9 mouse cellular contexts compared by ENCODE assay signal in the genomic region with DNA sequence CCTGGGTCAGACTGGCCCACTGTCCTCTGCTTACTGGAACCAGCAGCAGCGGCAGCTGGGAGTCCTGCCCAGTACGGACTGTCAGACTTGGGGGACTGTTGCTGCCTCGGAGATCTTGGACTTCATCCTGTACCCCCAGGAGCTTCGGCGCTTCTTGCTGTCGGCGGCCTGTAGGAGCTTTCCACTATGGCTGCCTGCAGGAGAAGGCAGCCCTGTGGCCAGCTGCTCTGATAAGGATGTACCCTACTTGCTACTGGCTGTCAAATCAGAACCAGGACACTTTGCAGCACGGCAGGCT. TPM values are rescaled to one million over a fixed set of nuclear protein-coding genes. Genes with fewer than 3 reads are reported as not detected.
DNase-seq lines count a peak whose midpoint lies in the region; ATAC-seq and TF ChIP-seq lines count a peak whose summit lies in the region.
"Had no signal": no experiment of that assay in that cellular context is flagged by ENCODE, and none has a peak within 500 bp of the region (broad histone marks: within the 10 kb centered on the region; RNA-seq: fewer than 3 reads in every experiment).

No protein-coding gene starts in this region.

- ATAC-seq in lung, embryonic 14.5 days (ENCODE audit: insufficient read depth) = peak; percentile 1; the same call in 1 of the 2 replicates
- no peak for ATAC-seq in embryonic facial prominence, embryonic 12.5 days (ENCODE audit: insufficient number of reproducible peaks, insufficient read depth, low FRiP score, low TSS enrichment)
- ATAC-seq in intestine, embryonic 14.5 days (replicated peaks; ENCODE audit: low FRiP score, low TSS enrichment, low read depth) = no peak
- no peak for ATAC-seq in liver, embryonic 15.5 days (ENCODE audit: insufficient read depth)

- DNase-seq in lung, embryonic 14.5 days = no peak
- no peak for DNase-seq in lung, adult 2 months
- DNase-seq in intestine, embryonic 14.5 days (ENCODE audit: low spot score) = no peak
- DNase-seq in MN1 (ENCODE audit: low spot score) = no peak
- no peak for DNase-seq in right cerebral cortex, postnatal 25 days

- peak overlapping the region; percentile 72 for H3K27ac ChIP-seq in lung, embryonic 14.5 days (ENCODE audit: low read depth)
- no peak overlapping the region for H3K27ac ChIP-seq in embryonic facial prominence, embryonic 12.5 days
- H3K27ac ChIP-seq in intestine, embryonic 14.5 days (ENCODE audit: low read depth) = no peak overlapping the region
- no peak overlapping the region for H3K27ac ChIP-seq in liver, embryonic 15.5 days (replicated peaks)

- H3K4me2 ChIP-seq in lung, embryonic 14.5 days = peak overlapping the region; percentile 74
- H3K4me2 ChIP-seq in embryonic facial prominence, embryonic 12.5 days (replicated peaks) = peak overlapping the region; percentile 60
- H3K4me2 ChIP-seq in intestine, embryonic 14.5 days (ENCODE audit: low read length) = peak overlapping the region; percentile 73
- peak overlapping the region; percentile 83 for H3K4me2 ChIP-seq in liver, embryonic 15.5 days

- H3K4me1 ChIP-seq in lung, embryonic 14.5 days (ENCODE audit: insufficient read depth) = peaks cover 12% of the 10 kb centered on the region; the same call in 1 of the 2 replicates
- H3K4me1 ChIP-seq in lung, adult 2 months (ENCODE audit: control insufficient read depth, insufficient read depth, low read length) = peaks cover 7% of the 10 kb centered on the region
- peaks cover 14% of the 10 kb centered on the region for H3K4me1 ChIP-seq in embryonic facial prominence, embryonic 12.5 days
- H3K4me1 ChIP-seq in intestine, embryonic 14.5 days (replicated peaks; ENCODE audit: control insufficient read depth, insufficient read depth, low read length) = peaks cover 15% of the 10 kb centered on the region
- peaks cover 46% of the 10 kb centered on the region for H3K4me1 ChIP-seq in liver, embryonic 15.5 days (replicated peaks)

- TF ChIP-seq POLR2A in lung, adult 2 months (IDR thresholded peaks at IDR 0.05; ENCODE audit: borderline replicate concordance, extremely low read depth, low read depth, low read length) = no peak

- H3K4me3 ChIP-seq in lung, embryonic 14.5 days (ENCODE audit: low read depth, low read length) = peak overlapping the region; percentile 42
- no peak overlapping the region for H3K4me3 ChIP-seq in lung, adult 2 months (replicated peaks; ENCODE audit: extremely low read depth, low read depth, low read length)
- peak overlapping the region; percentile 36; the same call in 1 of the 2 replicates for H3K4me3 ChIP-seq in embryonic facial prominence, embryonic 12.5 days
- H3K4me3 ChIP-seq in intestine, embryonic 14.5 days (ENCODE audit: low read depth, low read length) = peak overlapping the region; percentile 45
- peak overlapping the region; percentile 55; the same call in 1 of the 2 replicates for H3K4me3 ChIP-seq in liver, embryonic 15.5 days (replicated peaks)

- H3K36me3 ChIP-seq in lung, embryonic 14.5 days (ENCODE audit: insufficient read depth) = peaks cover 43% of the 10 kb centered on the region
- H3K36me3 ChIP-seq in embryonic facial prominence, embryonic 12.5 days = peaks cover 48% of the 10 kb centered on the region
- peaks cover 47% of the 10 kb centered on the region for H3K36me3 ChIP-seq in intestine, embryonic 14.5 days (ENCODE audit: control insufficient read depth, insufficient read depth, low read length)
- H3K36me3 ChIP-seq in liver, embryonic 15.5 days (replicated peaks) = no peaks in the 10 kb centered on the region; the same call in 1 of the 2 replicates

- H3K27me3 ChIP-seq in lung, embryonic 14.5 days (ENCODE audit: insufficient read depth, low read length) = no peaks in the 10 kb centered on the region
- peaks cover 21% of the 10 kb centered on the region; the same call in 1 of the 2 replicates for H3K27me3 ChIP-seq in embryonic facial prominence, embryonic 12.5 days
- H3K27me3 ChIP-seq in intestine, embryonic 14.5 days (replicated peaks; ENCODE audit: control insufficient read depth, insufficient read depth, low read length) = no peaks in the 10 kb centered on the region
- no peaks in the 10 kb centered on the region for H3K27me3 ChIP-seq in liver, embryonic 15.5 days

- H3K9me3 ChIP-seq in lung, embryonic 14.5 days (ENCODE audit: low read depth, low read length) = no peaks in the 10 kb centered on the region
- H3K9me3 ChIP-seq in embryonic facial prominence, embryonic 12.5 days = no peaks in the 10 kb centered on the region
- H3K9me3 ChIP-seq in intestine, embryonic 14.5 days (ENCODE audit: control insufficient read depth, low read length) = no peaks in the 10 kb centered on the region
- no peaks in the 10 kb centered on the region for H3K9me3 ChIP-seq in liver, embryonic 15.5 days (replicated peaks)

- H3K9ac ChIP-seq in lung, embryonic 14.5 days = peak overlapping the region; percentile 48
- no peak overlapping the region for H3K9ac ChIP-seq in embryonic facial prominence, embryonic 12.5 days
- peak overlapping the region; percentile 51; the same call in 1 of the 2 replicates for H3K9ac ChIP-seq in intestine, embryonic 14.5 days (ENCODE audit: low read length)
- H3K9ac ChIP-seq in liver, embryonic 15.5 days = no peak overlapping the region

- 33% methylated on average over 8 of the region's 8 CpGs for WGBS in lung, embryonic 14.5 days
- 63% methylated on average over 8 of the region's 8 CpGs for WGBS in lung, adult 2 months
- 54% methylated on average over 8 of the region's 8 CpGs for WGBS in embryonic facial prominence, embryonic 12.5 days
- WGBS in intestine, embryonic 14.5 days = 48% methylated on average over 8 of the region's 8 CpGs
- 63% methylated on average over 8 of the region's 8 CpGs for WGBS in liver, embryonic 15.5 days (ENCODE audit: insufficient replicate concordance)

- no peak for TF ChIP-seq CTCF in lung, embryonic 14.5 days (IDR thresholded peaks at IDR 0.05; ENCODE audit: low read depth)
- no peak for TF ChIP-seq CTCF in lung, adult 2 months (IDR thresholded peaks at IDR 0.05; ENCODE audit: insufficient read depth, low read length)

RNA-seq across cellular contexts. Expression of a gene that starts 1.8 kb away (rescaled TPM):
- 3.5 and 4.0 TPM in 2 replicates for polyA plus RNA-seq in lung, embryonic 14.5 days (2014; fragmentation: Nextera tagmentation; extraction: Ambion mirVana)
- polyA plus RNA-seq in lung, adult 2 months (2012; rRNA removed) = 15.5 and 15.8 TPM in 2 replicates
- 3.4 and 3.6 TPM in 2 replicates for polyA plus RNA-seq in embryonic facial prominence, embryonic 12.5 days (2016; fragmentation: Nextera tagmentation; extraction: Ambion mirVana)
- 3.9 and 5.4 TPM in 2 replicates for polyA plus RNA-seq in intestine, embryonic 14.5 days (2014; fragmentation: Nextera tagmentation; extraction: Ambion mirVana)
- polyA plus RNA-seq in liver, embryonic 15.5 days (2015; fragmentation: Nextera tagmentation; extraction: Ambion mirVana) = 2.7 and 2.8 TPM in 2 replicates

RNA-seq across cellular contexts. Expression of a gene that starts 9.1 kb away (rescaled TPM):
- polyA plus RNA-seq in lung, embryonic 14.5 days (2014; fragmentation: Nextera tagmentation; extraction: Ambion mirVana) = 27.8 and 33.5 TPM in 2 replicates
- polyA plus RNA-seq in lung, adult 2 months (2012; rRNA removed) = 36.3 and 40.9 TPM in 2 replicates
- polyA plus RNA-seq in embryonic facial prominence, embryonic 12.5 days (2016; fragmentation: Nextera tagmentation; extraction: Ambion mirVana) = 39.0 and 40.5 TPM in 2 replicates
- 40.9 and 43.4 TPM in 2 replicates for polyA plus RNA-seq in intestine, embryonic 14.5 days (2014; fragmentation: Nextera tagmentation; extraction: Ambion mirVana)
- 7.9 and 8.6 TPM in 2 replicates for polyA plus RNA-seq in liver, embryonic 15.5 days (2015; fragmentation: Nextera tagmentation; extraction: Ambion mirVana)

RNA-seq across cellular contexts. Expression of a gene that starts 12.6 kb away (rescaled TPM):
- polyA plus RNA-seq in lung, embryonic 14.5 days (2014; fragmentation: Nextera tagmentation; extraction: Ambion mirVana) = not detected in 2 replicates
- polyA plus RNA-seq in lung, adult 2 months (2012; rRNA removed) = not detected in 2 replicates
- not detected in 2 replicates for polyA plus RNA-seq in embryonic facial prominence, embryonic 12.5 days (2016; fragmentation: Nextera tagmentation; extraction: Ambion mirVana)
- polyA plus RNA-seq in intestine, embryonic 14.5 days (2014; fragmentation: Nextera tagmentation; extraction: Ambion mirVana) = 0.60 and 1.1 TPM in 2 replicates
- polyA plus RNA-seq in liver, embryonic 15.5 days (2015; fragmentation: Nextera tagmentation; extraction: Ambion mirVana) = 0.38 and 0.60 TPM in 2 replicates
- polyA plus RNA-seq: neural tube, embryonic 11.5 days; thymus, postnatal 0 days had no signal

RNA-seq across cellular contexts. Expression of a gene that starts 30.5 kb away (rescaled TPM):
- 40.2 and 42.1 TPM in 2 replicates for polyA plus RNA-seq in lung, embryonic 14.5 days (2014; fragmentation: Nextera tagmentation; extraction: Ambion mirVana)
- 140 and 143 TPM in 2 replicates for polyA plus RNA-seq in lung, adult 2 months (2012; rRNA removed)
- polyA plus RNA-seq in embryonic facial prominence, embryonic 12.5 days (2016; fragmentation: Nextera tagmentation; extraction: Ambion mirVana) = 59.2 and 63.6 TPM in 2 replicates
- 44.1 and 48.7 TPM in 2 replicates for polyA plus RNA-seq in intestine, embryonic 14.5 days (2014; fragmentation: Nextera tagmentation; extraction: Ambion mirVana)
- 30.2 and 39.3 TPM in 2 replicates for polyA plus RNA-seq in liver, embryonic 15.5 days (2015; fragmentation: Nextera tagmentation; extraction: Ambion mirVana)

RNA-seq across cellular contexts. Expression of a gene that starts 30.7 kb away (rescaled TPM):
- polyA plus RNA-seq in lung, embryonic 14.5 days (2014; fragmentation: Nextera tagmentation; extraction: Ambion mirVana) = 72.3 and 79.7 TPM in 2 replicates
- polyA plus RNA-seq in lung, adult 2 months (2012; rRNA removed) = 53.1 and 60.8 TPM in 2 replicates
- 75.6 and 80.6 TPM in 2 replicates for polyA plus RNA-seq in embryonic facial prominence, embryonic 12.5 days (2016; fragmentation: Nextera tagmentation; extraction: Ambion mirVana)
- 93.8 and 98.4 TPM in 2 replicates for polyA plus RNA-seq in intestine, embryonic 14.5 days (2014; fragmentation: Nextera tagmentation; extraction: Ambion mirVana)
- 46.1 and 50.8 TPM in 2 replicates for polyA plus RNA-seq in liver, embryonic 15.5 days (2015; fragmentation: Nextera tagmentation; extraction: Ambion mirVana)

Comparison
In these comparisons a context has a peak if more than half of its experiments do, and no peak if none do; other contexts are left out.
1. H3K9ac ChIP-seq: peak in lung, embryonic 14.5 days (single experiment) and intestine, embryonic 14.5 days (single experiment); none in embryonic facial prominence, embryonic 12.5 days (single experiment) and liver, embryonic 15.5 days (single experiment).
2. Peak in every context shown above with its lines, with median percentiles within 50 percentile points of each other: H3K4me2 ChIP-seq.